In genomic region chr16:15252666-15253347, GRCm38 (mm10) we compare ENCODE assay signal across 9 mouse cellular contexts.
DNase-seq lines count a peak whose midpoint lies in the region; ATAC-seq and TF ChIP-seq lines count a peak whose summit lies in the region.
"Had no signal": no experiment of that assay in that cellular context is flagged by ENCODE, and none has a peak within 500 bp of the region (broad histone marks: within the 10 kb centered on the region; RNA-seq: fewer than 3 reads in every experiment).

No protein-coding gene starts in this region.

- no peak overlapping the region for H3K27ac ChIP-seq in kidney, adult 2 months (ENCODE audit: insufficient read depth, low read depth, low read length)
- H3K27ac ChIP-seq in embryonic fibroblast, embryonic 13.5 days (ENCODE audit: insufficient read depth, low read length), result peak overlapping the region; percentile 88
- peak overlapping the region; percentile 80; the same call in 1 of the 2 replicates for H3K27ac ChIP-seq in kidney, embryonic 14.5 days (ENCODE audit: low read depth, low read length)
- H3K27ac ChIP-seq in forebrain, embryonic 10.5 days, result no peak overlapping the region
- H3K27ac ChIP-seq: liver, embryonic 15.5 days had no signal

- H3K4me1 ChIP-seq in kidney, adult 2 months (ENCODE audit: control insufficient read depth, insufficient read depth, low read length), result no peaks in the 10 kb centered on the region
- peaks cover 14% of the 10 kb centered on the region for H3K4me1 ChIP-seq in embryonic fibroblast, embryonic 13.5 days (ENCODE audit: control insufficient read depth, insufficient read depth, low read length)
- H3K4me1 ChIP-seq in kidney, embryonic 14.5 days (ENCODE audit: control insufficient read depth, insufficient read depth, low read length), result 0 out of 2 replicates have a peak, but pooled peaks cover 4% of the 10 kb centered on the region
- no peaks in the 10 kb centered on the region for H3K4me1 ChIP-seq in forebrain, embryonic 10.5 days
- H3K4me1 ChIP-seq: liver, embryonic 15.5 days had no signal

- no peak for TF ChIP-seq POLR2A in kidney, adult 2 months (IDR thresholded peaks at IDR 0.05; ENCODE audit: low read depth, low read length)
- TF ChIP-seq POLR2A in embryonic fibroblast, embryonic 13.5 days (IDR thresholded peaks at IDR 0.05; ENCODE audit: low read depth, low read length), result no peak

- H3K4me3 ChIP-seq in kidney, adult 2 months (ENCODE audit: insufficient read depth, low read depth, low read length), result no peak overlapping the region
- H3K4me3 ChIP-seq in embryonic fibroblast, embryonic 13.5 days (ENCODE audit: insufficient read depth, low read length), result no peak overlapping the region
- no peak overlapping the region for H3K4me3 ChIP-seq in kidney, embryonic 14.5 days (ENCODE audit: low read length)
- H3K4me3 ChIP-seq in forebrain, embryonic 10.5 days, result no peak overlapping the region
- H3K4me3 ChIP-seq: liver, embryonic 15.5 days had no signal

- H3K27me3 ChIP-seq in kidney, adult 2 months (replicated peaks; ENCODE audit: control insufficient read depth, insufficient read depth, low read length), result no peaks in the 10 kb centered on the region
- H3K27me3 ChIP-seq in kidney, embryonic 14.5 days (ENCODE audit: control insufficient read depth, insufficient read depth, low read length), result no peaks in the 10 kb centered on the region
- no peaks in the 10 kb centered on the region for H3K27me3 ChIP-seq in forebrain, embryonic 10.5 days (ENCODE audit: poor library complexity, severe bottlenecking)
- H3K27me3 ChIP-seq: liver, embryonic 15.5 days had no signal

- H3K9ac ChIP-seq in kidney, embryonic 14.5 days (ENCODE audit: low read depth, low read length), result no peak overlapping the region
- H3K9ac ChIP-seq: liver, embryonic 15.5 days had no signal

- no peaks in the 10 kb centered on the region for H3K36me3 ChIP-seq in kidney, adult 2 months (ENCODE audit: control insufficient read depth, insufficient read depth, low read length)
- H3K36me3 ChIP-seq in kidney, embryonic 14.5 days (ENCODE audit: control insufficient read depth, insufficient read depth, low read length), result no peaks in the 10 kb centered on the region
- no peaks in the 10 kb centered on the region for H3K36me3 ChIP-seq in forebrain, embryonic 10.5 days (replicated peaks)
- H3K36me3 ChIP-seq: liver, embryonic 15.5 days had no signal

- ATAC-seq in kidney, embryonic 14.5 days (ENCODE audit: low FRiP score, low TSS enrichment), result peak; percentile 95

- H3K9me3 ChIP-seq in kidney, embryonic 14.5 days (ENCODE audit: control insufficient read depth, low read length), result no peaks in the 10 kb centered on the region
- H3K9me3 ChIP-seq in forebrain, embryonic 10.5 days, result no peaks in the 10 kb centered on the region
- H3K9me3 ChIP-seq: liver, embryonic 15.5 days had no signal

- TF ChIP-seq CTCF in kidney, adult 2 months (conservative IDR thresholded peaks at IDR 0.05; ENCODE audit: insufficient read depth, insufficient read length, low read depth, low read length), result no peak
- no peak for TF ChIP-seq CTCF in embryonic fibroblast, embryonic 13.5 days (IDR thresholded peaks at IDR 0.05; ENCODE audit: borderline replicate concordance, insufficient read depth, low read length)

- DNase-seq in kidney, adult 2 months, result peak; percentile 11
- DNase-seq in kidney, adult 8-10 months, result no peak
- peak; percentile 1 to 4 for DNase-seq in right cerebral cortex, postnatal 36 days (ENCODE audit: low spot score in 2 of 2)
- no peak for DNase-seq in T-cell, adult 2 months (ENCODE audit: low spot score)
- DNase-seq in forebrain, embryonic 10.5 days (ENCODE audit: extremely low spot score, low spot score), result no peak
- DNase-seq in spleen, adult 18-20 months, result no peak

- 42% methylated on average over 6 of the region's 6 CpGs for WGBS in kidney, adult 2 months
- 33% methylated on average over 6 of the region's 6 CpGs for WGBS in kidney, embryonic 14.5 days
- 88% methylated on average over 6 of the region's 6 CpGs for WGBS in forebrain, embryonic 10.5 days

- no peak overlapping the region for H3K4me2 ChIP-seq in kidney, embryonic 14.5 days (replicated peaks; ENCODE audit: low read depth, low read length)
- H3K4me2 ChIP-seq: liver, embryonic 15.5 days had no signal

Comparison
In these comparisons a context has a peak if more than half of its experiments do, and no peak if none do; other contexts are left out.
1. DNase-seq: peak in kidney, adult 2 months (single experiment) and right cerebral cortex, postnatal 36 days (2 of 2); none in kidney, adult 8-10 months (0 of 2), T-cell, adult 2 months (single experiment), forebrain, embryonic 10.5 days (single experiment) and spleen, adult 18-20 months (0 of 2).
2. H3K27ac ChIP-seq: peak in embryonic fibroblast, embryonic 13.5 days (single experiment) and kidney, embryonic 14.5 days (single experiment); none in kidney, adult 2 months (single experiment) and forebrain, embryonic 10.5 days (single experiment).